Comparison of ENCODE assay signal across 25 mouse cellular contexts in genomic region chr13:56537026-56537425, GRCm38 (mm10). TPM values are rescaled to one million over a fixed set of nuclear protein-coding genes. Genes with fewer than 3 reads are reported as not detected.
A peak's percentile ranks its signal among the peaks of the same experiment; 100 is the strongest.
DNase-seq lines count a peak whose midpoint lies in the region; ATAC-seq lines count a peak whose summit lies in the region.
"Had no signal": no experiment of that assay in that cellular context is flagged by ENCODE, and none has a peak within 500 bp of the region (broad histone marks: within the 10 kb centered on the region; RNA-seq: fewer than 3 reads in every experiment).

No protein-coding gene starts in this region.

- H3K9me3 ChIP-seq in heart, embryonic 10.5 days: 0 out of 2 replicates have a peak, but pooled peaks cover 3% of the 10 kb centered on the region
- H3K9me3 ChIP-seq in heart, embryonic 11.5 days (replicated peaks; ENCODE audit: control insufficient read depth, low read length): 0 out of 2 replicates have a peak, but pooled peaks cover 4% of the 10 kb centered on the region
- no peaks in the 10 kb centered on the region; the same call in 1 of the 2 replicates for H3K9me3 ChIP-seq in midbrain, embryonic 11.5 days (ENCODE audit: control insufficient read depth, low read length)
- peaks cover 12% of the 10 kb centered on the region for H3K9me3 ChIP-seq in midbrain, embryonic 13.5 days
- H3K9me3 ChIP-seq: hindbrain, embryonic 15.5 days had no signal

- no peak overlapping the region for H3K4me3 ChIP-seq in heart, embryonic 10.5 days
- no peak overlapping the region for H3K4me3 ChIP-seq in heart, embryonic 11.5 days (ENCODE audit: low read depth, low read length)
- no peak overlapping the region for H3K4me3 ChIP-seq in midbrain, embryonic 11.5 days (ENCODE audit: low read depth, low read length)
- no peak overlapping the region for H3K4me3 ChIP-seq in midbrain, embryonic 13.5 days (replicated peaks)
- H3K4me3 ChIP-seq: embryonic facial prominence, embryonic 12.5 days; embryonic facial prominence, embryonic 15.5 days; forebrain, embryonic 12.5 days; heart, embryonic 13.5 days; hindbrain, embryonic 12.5 days; hindbrain, embryonic 15.5 days had no signal

- no peak overlapping the region for H3K4me2 ChIP-seq in heart, embryonic 11.5 days
- H3K4me2 ChIP-seq in midbrain, embryonic 11.5 days: no peak overlapping the region
- H3K4me2 ChIP-seq in midbrain, embryonic 13.5 days (replicated peaks): no peak overlapping the region
- H3K4me2 ChIP-seq: embryonic facial prominence, embryonic 12.5 days; embryonic facial prominence, embryonic 15.5 days; forebrain, embryonic 12.5 days; heart, embryonic 13.5 days; hindbrain, embryonic 12.5 days; hindbrain, embryonic 15.5 days had no signal

- DNase-seq in heart, embryonic 10.5 days (ENCODE audit: low spot score): peak; percentile 61
- peak; percentile 49 for DNase-seq in kidney, adult 9 months
- no peak for DNase-seq in kidney, postnatal 14 days
- peak; percentile 80 for DNase-seq in midbrain, embryonic 11.5 days (ENCODE audit: low spot score, missing footprints)
- DNase-seq: adrenal gland, adult 2 months; adrenal gland, postnatal 14 days; cerebellum, adult 11 months; cerebellum, adult 2 months; cerebellum, adult 9-11 months; cerebellum, postnatal 25 days; gastrocnemius, postnatal 10 days; gastrocnemius, postnatal 36 days; heart, postnatal 14 days had no signal

- H3K4me1 ChIP-seq in heart, embryonic 10.5 days: no peaks in the 10 kb centered on the region
- no peaks in the 10 kb centered on the region for H3K4me1 ChIP-seq in heart, embryonic 11.5 days (ENCODE audit: control insufficient read depth, insufficient read depth, low read length)
- H3K4me1 ChIP-seq in midbrain, embryonic 11.5 days (ENCODE audit: control insufficient read depth, insufficient read depth, low read length): no peaks in the 10 kb centered on the region
- H3K4me1 ChIP-seq in midbrain, embryonic 13.5 days (replicated peaks): no peaks in the 10 kb centered on the region
- H3K4me1 ChIP-seq: embryonic facial prominence, embryonic 12.5 days; embryonic facial prominence, embryonic 15.5 days; forebrain, embryonic 12.5 days; heart, embryonic 13.5 days; hindbrain, embryonic 12.5 days; hindbrain, embryonic 15.5 days had no signal

- WGBS in heart, embryonic 10.5 days: 78% methylated on average over 12 of the region's 12 CpGs
- WGBS in heart, embryonic 11.5 days (ENCODE audit: insufficient replicate concordance): 83% methylated on average over 12 of the region's 12 CpGs
- WGBS in midbrain, embryonic 11.5 days: 88% methylated on average over 12 of the region's 12 CpGs
- WGBS in midbrain, embryonic 13.5 days: 91% methylated on average over 12 of the region's 12 CpGs

- no peaks in the 10 kb centered on the region for H3K27me3 ChIP-seq in heart, embryonic 10.5 days (ENCODE audit: insufficient read depth, poor library complexity, severe bottlenecking)
- no peaks in the 10 kb centered on the region for H3K27me3 ChIP-seq in heart, embryonic 11.5 days (ENCODE audit: control insufficient read depth, insufficient read depth, low read length)
- H3K27me3 ChIP-seq in midbrain, embryonic 11.5 days (ENCODE audit: control insufficient read depth, insufficient read depth, low read length): no peaks in the 10 kb centered on the region
- H3K27me3 ChIP-seq in midbrain, embryonic 13.5 days: no peaks in the 10 kb centered on the region
- H3K27me3 ChIP-seq: embryonic facial prominence, embryonic 12.5 days; embryonic facial prominence, embryonic 15.5 days; forebrain, embryonic 12.5 days; heart, embryonic 13.5 days; hindbrain, embryonic 12.5 days; hindbrain, embryonic 15.5 days had no signal

- no peak for ATAC-seq in heart, embryonic 11.5 days (replicated peaks; ENCODE audit: insufficient number of reproducible peaks, low FRiP score, low TSS enrichment)
- no peak for ATAC-seq in midbrain, embryonic 11.5 days (ENCODE audit: low FRiP score)
- no peak for ATAC-seq in midbrain, embryonic 13.5 days
- ATAC-seq: CD4-positive, CD25-positive, alpha-beta regulatory T cell, adult 4 months; forebrain, embryonic 16.5 days had no signal

- H3K27ac ChIP-seq in heart, embryonic 10.5 days: no peak overlapping the region
- H3K27ac ChIP-seq in heart, embryonic 11.5 days (ENCODE audit: low read depth, low read length): no peak overlapping the region
- no peak overlapping the region for H3K27ac ChIP-seq in midbrain, embryonic 11.5 days (ENCODE audit: low read depth, low read length)
- no peak overlapping the region for H3K27ac ChIP-seq in midbrain, embryonic 13.5 days
- H3K27ac ChIP-seq: embryonic facial prominence, embryonic 12.5 days; embryonic facial prominence, embryonic 15.5 days; forebrain, embryonic 12.5 days; heart, embryonic 13.5 days; hindbrain, embryonic 12.5 days; hindbrain, embryonic 15.5 days had no signal

- peaks cover 4% of the 10 kb centered on the region; the same call in 1 of the 2 replicates for H3K36me3 ChIP-seq in heart, embryonic 10.5 days
- no peaks in the 10 kb centered on the region for H3K36me3 ChIP-seq in heart, embryonic 11.5 days (ENCODE audit: control insufficient read depth, insufficient read depth, low read length)
- H3K36me3 ChIP-seq in midbrain, embryonic 11.5 days (ENCODE audit: control insufficient read depth, insufficient read depth, low read length): no peaks in the 10 kb centered on the region
- no peaks in the 10 kb centered on the region for H3K36me3 ChIP-seq in midbrain, embryonic 13.5 days
- H3K36me3 ChIP-seq: embryonic facial prominence, embryonic 12.5 days; embryonic facial prominence, embryonic 15.5 days; forebrain, embryonic 12.5 days had no signal

- H3K9ac ChIP-seq in heart, embryonic 11.5 days (ENCODE audit: low read depth, low read length): no peak overlapping the region
- H3K9ac ChIP-seq in midbrain, embryonic 11.5 days (ENCODE audit: low read length): no peak overlapping the region
- H3K9ac ChIP-seq in midbrain, embryonic 13.5 days (replicated peaks): no peak overlapping the region
- H3K9ac ChIP-seq: embryonic facial prominence, embryonic 12.5 days; embryonic facial prominence, embryonic 15.5 days; forebrain, embryonic 12.5 days; heart, embryonic 13.5 days; hindbrain, embryonic 12.5 days; hindbrain, embryonic 15.5 days had no signal

RNA-seq across cellular contexts. Expression of gene Lect2, which starts 11.3 kb away (rescaled TPM):
- polyA plus RNA-seq in heart, embryonic 10.5 days (2016; fragmentation: Nextera tagmentation; extraction: Ambion mirVana): 0.41 and 8.8 TPM in 2 replicates
- 0.37 and 1.1 TPM in 2 replicates for polyA plus RNA-seq in heart, embryonic 11.5 days (2014; fragmentation: Nextera tagmentation; extraction: Ambion mirVana)
- polyA plus RNA-seq in midbrain, embryonic 11.5 days (2014; fragmentation: Nextera tagmentation; extraction: Ambion mirVana): not detected in 2 replicates
- not detected in 2 replicates for polyA plus RNA-seq in midbrain, embryonic 13.5 days (2015; fragmentation: Nextera tagmentation; extraction: Ambion mirVana)
- polyA plus RNA-seq: adrenal gland, adult 2 months; C2C12; CD4-positive, CD25-positive, alpha-beta regulatory T cell, adult 4 months; cerebellum, adult 2 months; embryonic facial prominence, embryonic 12.5 days; embryonic facial prominence, embryonic 15.5 days; forebrain, embryonic 12.5 days; forebrain, embryonic 16.5 days; heart, embryonic 16.5 days; hindbrain, embryonic 12.5 days had no signal

RNA-seq across cellular contexts. Expression of gene Fbxl21, which starts 14.8 kb away (rescaled TPM):
- 1.1 TPM in 2 replicates for polyA plus RNA-seq in heart, embryonic 10.5 days (2016; fragmentation: Nextera tagmentation; extraction: Ambion mirVana)
- polyA plus RNA-seq in heart, embryonic 11.5 days (2014; fragmentation: Nextera tagmentation; extraction: Ambion mirVana): 1.2 and 1.9 TPM in 2 replicates
- polyA plus RNA-seq in midbrain, embryonic 11.5 days (2014; fragmentation: Nextera tagmentation; extraction: Ambion mirVana): 1.9 and 3.0 TPM in 2 replicates
- 2.5 and 2.6 TPM in 2 replicates for polyA plus RNA-seq in midbrain, embryonic 13.5 days (2015; fragmentation: Nextera tagmentation; extraction: Ambion mirVana)

RNA-seq across cellular contexts. Expression of gene Il9, which starts 55.0 kb away (rescaled TPM):
- not detected in 2 replicates for polyA plus RNA-seq in heart, embryonic 10.5 days (2016; fragmentation: Nextera tagmentation; extraction: Ambion mirVana)
- polyA plus RNA-seq in heart, embryonic 11.5 days (2014; fragmentation: Nextera tagmentation; extraction: Ambion mirVana): not detected in 2 replicates
- polyA plus RNA-seq in midbrain, embryonic 11.5 days (2014; fragmentation: Nextera tagmentation; extraction: Ambion mirVana): not detected in 2 replicates
- not detected in 2 replicates for polyA plus RNA-seq in midbrain, embryonic 13.5 days (2015; fragmentation: Nextera tagmentation; extraction: Ambion mirVana)
- polyA plus RNA-seq: adrenal gland, adult 2 months; C2C12; CD4-positive, CD25-positive, alpha-beta regulatory T cell, adult 4 months; cerebellum, adult 2 months; embryonic facial prominence, embryonic 12.5 days; embryonic facial prominence, embryonic 15.5 days; forebrain, embryonic 12.5 days; forebrain, embryonic 16.5 days; heart, embryonic 13.5 days; heart, embryonic 16.5 days; hindbrain, embryonic 12.5 days; hindbrain, embryonic 15.5 days had no signal
